Mouse (Mus musculus) E14TG2a.4 (cell line): ENCODE data around the gene Rnf169.
"Not testable (repeated sequence)": the region's sequence is repeated elsewhere in the genome, so short reads cannot be mapped to it uniquely, and the experiment has no call there.

Experiments used
- CTCF ChIP-seq: conservative IDR thresholded peaks from 2 replicates; pipeline ENCODE4 v1.5.1; 2014; ENCODE audit warnings: low read length
- POU5F1 ChIP-seq: IDR thresholded peaks from 2 replicates; pipeline ENCODE4 v1.6.1; 2014; ENCODE audit warnings: low read length, borderline replicate concordance

GRCm38 (mm10) chr7:99972912-99973311 lies 7.3 kb downstream of the Rnf169 start:
- not testable (repeated sequence) for TF ChIP-seq CTCF, POU5F1
